In the genomic region with DNA sequence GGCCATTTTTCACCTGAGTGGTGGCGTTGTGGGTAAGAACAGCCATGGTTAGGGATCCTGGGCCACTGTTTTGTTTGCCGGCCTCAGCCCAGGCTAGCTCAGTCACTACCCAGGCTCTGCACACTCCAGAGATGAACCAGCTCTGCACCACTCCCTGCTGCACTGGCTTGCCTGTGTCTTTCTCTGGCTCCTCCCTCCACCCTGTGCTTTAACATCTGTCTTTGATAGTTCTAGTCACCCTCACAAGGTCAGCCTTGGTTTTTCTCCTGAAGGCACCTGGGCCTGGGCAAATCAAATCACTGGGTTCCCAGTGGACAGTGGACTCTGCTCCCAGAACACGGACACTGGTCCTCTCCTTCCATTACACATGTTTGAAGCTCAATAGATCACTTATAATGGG, we compare ENCODE assay signal across 26 mouse cellular contexts. TPM values are rescaled to one million over a fixed set of nuclear protein-coding genes. Genes with fewer than 3 reads are reported as not detected.
DNase-seq lines count a peak whose midpoint lies in the region; ATAC-seq and TF ChIP-seq lines count a peak whose summit lies in the region.
"Had no signal": no experiment of that assay in that cellular context is flagged by ENCODE, and none has a peak within 500 bp of the region (broad histone marks: within the 10 kb centered on the region; RNA-seq: fewer than 3 reads in every experiment).

No protein-coding gene starts in this region.

- DNase-seq in ES-CJ7 (ENCODE audit: low read depth, low spot score): peak; percentile 52
- DNase-seq in ZHBTc4 (ENCODE audit: low read depth, low spot score): peak; percentile 74
- DNase-seq in heart, postnatal 14 days: no peak
- DNase-seq: adrenal gland, adult 2 months; adrenal gland, postnatal 10 days; adrenal gland, postnatal 25 days; cerebellum, adult 11 months; cerebellum, adult 18-20 months; cerebellum, adult 8-10 months; cerebellum, adult 9-11 months; cerebellum, postnatal 14 days; cerebellum, postnatal 36 days; embryo, embryonic 11 days; forebrain, postnatal 0 days had no signal

- H3K27ac ChIP-seq in intestine, postnatal 0 days (ENCODE audit: low read depth, low read length): no peak overlapping the region
- H3K27ac ChIP-seq in intestine, embryonic 15.5 days: no peak overlapping the region
- H3K27ac ChIP-seq: embryonic facial prominence, embryonic 10.5 days; embryonic facial prominence, embryonic 12.5 days; forebrain, embryonic 13.5 days; forebrain, embryonic 15.5 days had no signal

- H3K4me1 ChIP-seq in intestine, postnatal 0 days (replicated peaks; ENCODE audit: control insufficient read depth, insufficient read depth, low read length): no peaks in the 10 kb centered on the region
- no peaks in the 10 kb centered on the region for H3K4me1 ChIP-seq in intestine, embryonic 15.5 days (replicated peaks)
- H3K4me1 ChIP-seq: embryonic facial prominence, embryonic 10.5 days; embryonic facial prominence, embryonic 12.5 days; forebrain, embryonic 13.5 days; forebrain, embryonic 15.5 days had no signal

- WGBS in intestine, postnatal 0 days: 86% methylated on average over 3 of the region's 3 CpGs
- 83% methylated on average over 3 of the region's 3 CpGs for WGBS in intestine, embryonic 15.5 days

- no peak overlapping the region for H3K9ac ChIP-seq in intestine, postnatal 0 days (ENCODE audit: low read depth, low read length)
- no peak overlapping the region for H3K9ac ChIP-seq in intestine, embryonic 15.5 days
- H3K9ac ChIP-seq: embryonic facial prominence, embryonic 12.5 days; forebrain, embryonic 13.5 days; forebrain, embryonic 15.5 days; forebrain, postnatal 0 days had no signal

- ATAC-seq in intestine, postnatal 0 days: peak; percentile 15; the same call in 1 of the 2 replicates
- no peak for ATAC-seq in intestine, embryonic 15.5 days
- ATAC-seq: CD4-positive, CD25-positive, alpha-beta regulatory T cell, adult 4 months; forebrain, embryonic 13.5 days; forebrain, embryonic 15.5 days; forebrain, postnatal 0 days had no signal

- H3K4me2 ChIP-seq in intestine, postnatal 0 days (replicated peaks; ENCODE audit: low read depth): no peak overlapping the region
- no peak overlapping the region for H3K4me2 ChIP-seq in intestine, embryonic 15.5 days (replicated peaks)
- H3K4me2 ChIP-seq: embryonic facial prominence, embryonic 12.5 days; forebrain, embryonic 13.5 days; forebrain, embryonic 15.5 days had no signal

- H3K36me3 ChIP-seq in intestine, postnatal 0 days (ENCODE audit: control insufficient read depth, insufficient read depth): no peaks in the 10 kb centered on the region
- H3K36me3 ChIP-seq in intestine, embryonic 15.5 days: no peaks in the 10 kb centered on the region
- H3K36me3 ChIP-seq: embryonic facial prominence, embryonic 10.5 days; embryonic facial prominence, embryonic 12.5 days; forebrain, embryonic 15.5 days had no signal

- no peak for TF ChIP-seq CTCF in intestine, postnatal 0 days (IDR thresholded peaks at IDR 0.05; ENCODE audit: low read depth)

- H3K27me3 ChIP-seq in intestine, postnatal 0 days (replicated peaks; ENCODE audit: control insufficient read depth, insufficient read depth, low read length): no peaks in the 10 kb centered on the region
- H3K27me3 ChIP-seq in intestine, embryonic 15.5 days (replicated peaks): no peaks in the 10 kb centered on the region
- H3K27me3 ChIP-seq: embryonic facial prominence, embryonic 12.5 days; forebrain, embryonic 13.5 days; forebrain, embryonic 15.5 days had no signal

- intact Hi-C loops in heart, postnatal 14 days (cut with DNase I): no loop called here

- H3K9me3 ChIP-seq in intestine, postnatal 0 days (ENCODE audit: control insufficient read depth): no peaks in the 10 kb centered on the region
- no peaks in the 10 kb centered on the region for H3K9me3 ChIP-seq in intestine, embryonic 15.5 days
- H3K9me3 ChIP-seq: embryonic facial prominence, embryonic 12.5 days; forebrain, embryonic 13.5 days; forebrain, embryonic 15.5 days had no signal

- H3K4me3 ChIP-seq in intestine, postnatal 0 days (ENCODE audit: low read depth, low read length): no peak overlapping the region
- no peak overlapping the region for H3K4me3 ChIP-seq in intestine, embryonic 15.5 days (replicated peaks)
- H3K4me3 ChIP-seq: embryonic facial prominence, embryonic 10.5 days; embryonic facial prominence, embryonic 12.5 days; forebrain, embryonic 13.5 days; forebrain, embryonic 15.5 days had no signal

RNA-seq across cellular contexts. Expression of a gene that starts 27.9 kb away (rescaled TPM):
- polyA plus RNA-seq in intestine, postnatal 0 days (2015; fragmentation: Nextera tagmentation; extraction: Ambion mirVana): 0.50 and 0.99 TPM in 2 replicates
- 0.44 and 0.58 TPM in 2 replicates for polyA plus RNA-seq in intestine, embryonic 15.5 days (2015; fragmentation: Nextera tagmentation; extraction: Ambion mirVana)
- total RNA-seq in heart, postnatal 14 days (2021): under 1 TPM; 0.62 to 0.71 TPM
- total RNA-seq: MEL had no signal

RNA-seq across cellular contexts. Expression of a gene that starts 39.1 kb away (rescaled TPM):
- 0.13 TPM in 1 of 2 replicates, not detected in the other for polyA plus RNA-seq in intestine, postnatal 0 days (2015; fragmentation: Nextera tagmentation; extraction: Ambion mirVana)
- 0.15 and 0.52 TPM in 2 replicates for polyA plus RNA-seq in intestine, embryonic 15.5 days (2015; fragmentation: Nextera tagmentation; extraction: Ambion mirVana)
- total RNA-seq in heart, postnatal 14 days (2021): not detected
- total RNA-seq: adrenal gland, postnatal 25 days; common myeloid progenitor, adult 5-6 weeks; ES-E14; MEL had no signal
- polyA plus RNA-seq: CD4-positive, CD25-positive, alpha-beta regulatory T cell, adult 4 months; forebrain, embryonic 11.5 days; forebrain, embryonic 13.5 days; forebrain, embryonic 15.5 days had no signal

RNA-seq across cellular contexts. Expression of a gene that starts 43.1 kb away (rescaled TPM):
- polyA plus RNA-seq in intestine, postnatal 0 days (2015; fragmentation: Nextera tagmentation; extraction: Ambion mirVana): 0.25 TPM in 1 of 2 replicates, not detected in the other
- not detected in 2 replicates for polyA plus RNA-seq in intestine, embryonic 15.5 days (2015; fragmentation: Nextera tagmentation; extraction: Ambion mirVana)
- not detected for total RNA-seq in heart, postnatal 14 days (2021)
- total RNA-seq: adrenal gland, adult 2 months; adrenal gland, postnatal 25 days; adrenal gland, postnatal 4 days; MEL had no signal
- polyA plus RNA-seq: CD4-positive, CD25-positive, alpha-beta regulatory T cell, adult 4 months; embryonic facial prominence, embryonic 10.5 days; embryonic facial prominence, embryonic 12.5 days; forebrain, embryonic 11.5 days had no signal

Comparison
In these comparisons a context has a peak if more than half of its experiments do, and no peak if none do; other contexts are left out.
1. DNase-seq: peak in ES-CJ7 (single experiment) and ZHBTc4 (single experiment); none in heart, postnatal 14 days (0 of 2).